9 mouse cellular contexts compared by ENCODE assay signal in the genomic region with DNA sequence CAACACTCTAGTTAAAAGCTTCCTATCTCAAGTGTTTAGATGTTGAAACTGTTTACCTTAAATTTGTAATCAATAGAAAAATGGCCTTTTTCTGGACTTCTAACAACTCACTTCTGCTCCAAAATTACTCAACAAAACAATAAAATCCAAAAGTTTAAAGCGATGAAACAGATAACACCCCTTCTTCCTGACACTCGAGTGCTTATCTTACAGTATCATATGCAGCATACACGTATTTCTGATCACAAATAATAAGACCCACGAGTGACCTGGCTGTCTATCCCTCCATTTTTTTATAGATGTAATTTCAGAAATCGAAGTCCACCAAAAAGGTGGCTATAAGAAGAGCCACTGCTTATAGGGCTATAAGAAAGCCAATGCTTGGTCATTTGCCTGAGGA. TPM values are rescaled to one million over a fixed set of nuclear protein-coding genes. Genes with fewer than 3 reads are reported as not detected.
A peak's percentile ranks its signal among the peaks of the same experiment; 100 is the strongest.
DNase-seq lines count a peak whose midpoint lies in the region; ATAC-seq and TF ChIP-seq lines count a peak whose summit lies in the region.
"Had no signal": no experiment of that assay in that cellular context is flagged by ENCODE, and none has a peak within 500 bp of the region (broad histone marks: within the 10 kb centered on the region; RNA-seq: fewer than 3 reads in every experiment).

No protein-coding gene starts in this region.

- peak overlapping the region; percentile 78 for H3K9ac ChIP-seq in forebrain, postnatal 0 days
- H3K9ac ChIP-seq in liver, postnatal 0 days (replicated peaks), result peak overlapping the region; percentile 94

- H3K79me3 ChIP-seq in C2C12 (ENCODE audit: low read depth), result peaks cover 36% of the 10 kb centered on the region

- H3K27me3 ChIP-seq in erythroblast, embryonic 14.5 days (ENCODE audit: control insufficient read depth), result no peaks in the 10 kb centered on the region
- no peaks in the 10 kb centered on the region for H3K27me3 ChIP-seq in C2C12 (ENCODE audit: control insufficient read depth, insufficient read depth, insufficient read length)
- H3K27me3 ChIP-seq in forebrain, postnatal 0 days (ENCODE audit: insufficient read depth, low read length), result no peaks in the 10 kb centered on the region
- no peaks in the 10 kb centered on the region for H3K27me3 ChIP-seq in liver, postnatal 0 days (ENCODE audit: insufficient read depth, low read length)

- no peak for TF ChIP-seq CTCF in C2C12 (IDR thresholded peaks at IDR 0.05; ENCODE audit: control insufficient read depth, insufficient read depth, insufficient read length)
- no peak for TF ChIP-seq CTCF in forebrain, postnatal 0 days (IDR thresholded peaks at IDR 0.05; ENCODE audit: low read depth)
- no peak for TF ChIP-seq CTCF in liver, postnatal 0 days (IDR thresholded peaks at IDR 0.05; ENCODE audit: low read depth)

- H3K9me3 ChIP-seq in erythroblast, embryonic 14.5 days (ENCODE audit: control insufficient read depth, low read length), result no peaks in the 10 kb centered on the region
- H3K9me3 ChIP-seq in forebrain, postnatal 0 days (ENCODE audit: low read length), result no peaks in the 10 kb centered on the region
- no peaks in the 10 kb centered on the region for H3K9me3 ChIP-seq in liver, postnatal 0 days (ENCODE audit: low read length)

- peaks cover 61% of the 10 kb centered on the region for H3K79me2 ChIP-seq in C2C12 (ENCODE audit: control insufficient read depth, insufficient read depth)

- no peak for TF ChIP-seq EP300 in liver, postnatal 0 days (IDR thresholded peaks at IDR 0.05; ENCODE audit: low read depth)

- H3K4me3 ChIP-seq in erythroblast, embryonic 14.5 days (replicated peaks), result peak overlapping the region; percentile 100
- H3K4me3 ChIP-seq in C2C12 (ENCODE audit: insufficient read depth, poor library complexity, severe bottlenecking), result peak overlapping the region; percentile 72
- H3K4me3 ChIP-seq in forebrain, postnatal 0 days (ENCODE audit: low read depth, low read length), result peak overlapping the region; percentile 69
- peak overlapping the region; percentile 90 for H3K4me3 ChIP-seq in liver, postnatal 0 days (ENCODE audit: low read depth, low read length)

- ATAC-seq in erythroblast, adult 5-6 weeks (replicated peaks; ENCODE audit: low FRiP score, poor library complexity, severe bottlenecking), result no peak
- no peak for ATAC-seq in forebrain, postnatal 0 days
- ATAC-seq in liver, postnatal 0 days, result no peak
- no peak for ATAC-seq in CD4-positive, CD25-positive, alpha-beta regulatory T cell, adult 4 months

- H3K4me1 ChIP-seq in erythroblast, embryonic 14.5 days (ENCODE audit: control insufficient read depth), result peaks cover 73% of the 10 kb centered on the region
- H3K4me1 ChIP-seq in forebrain, postnatal 0 days (ENCODE audit: insufficient read depth), result peaks cover 17% of the 10 kb centered on the region; the same call in 1 of the 2 replicates
- H3K4me1 ChIP-seq in liver, postnatal 0 days (ENCODE audit: insufficient read depth), result peaks cover 54% of the 10 kb centered on the region

- peaks cover 17% of the 10 kb centered on the region for H3K36me3 ChIP-seq in erythroblast, embryonic 14.5 days (ENCODE audit: control insufficient read depth)
- H3K36me3 ChIP-seq in C2C12 (ENCODE audit: control insufficient read depth, insufficient read depth), result no peaks in the 10 kb centered on the region
- H3K36me3 ChIP-seq in forebrain, postnatal 0 days (ENCODE audit: insufficient read depth), result no peaks in the 10 kb centered on the region
- no peaks in the 10 kb centered on the region for H3K36me3 ChIP-seq in liver, postnatal 0 days (replicated peaks; ENCODE audit: insufficient read depth, low read length)

- no peak overlapping the region for H3K27ac ChIP-seq in forebrain, postnatal 0 days (ENCODE audit: low read depth, low read length)
- H3K27ac ChIP-seq in liver, postnatal 0 days (ENCODE audit: low read depth), result no peak overlapping the region

- no peak for DNase-seq in forebrain, postnatal 0 days
- no peak for DNase-seq in liver, postnatal 0 days
- DNase-seq in adrenal gland, postnatal 36 days, result no peak
- DNase-seq in urinary bladder, postnatal 10 days (ENCODE audit: low spot score), result no peak
- DNase-seq: kidney, adult 11 months had no signal

- H3ac ChIP-seq in C2C12 (ENCODE audit: control insufficient read depth, insufficient read length, low read depth), result no peak overlapping the region

- WGBS in forebrain, postnatal 0 days, result 78% methylated on average over 5 of the region's 5 CpGs
- 30% methylated on average over 5 of the region's 5 CpGs for WGBS in liver, postnatal 0 days (ENCODE audit: insufficient replicate concordance)

- H3K4me2 ChIP-seq in forebrain, postnatal 0 days (ENCODE audit: low read depth), result peak overlapping the region; percentile 58
- H3K4me2 ChIP-seq in liver, postnatal 0 days (ENCODE audit: low read depth, low read length), result peak overlapping the region; percentile 83

TF ChIP-seq in C2C12, 6 proteins besides CTCF, POLR2A, EP300 and RAD21:
- TF ChIP-seq MYOD1 (IDR thresholded peaks at IDR 0.05; ENCODE audit: control insufficient read depth, insufficient read length, low read depth), result no peak
- TF ChIP-seq USF1 (IDR thresholded peaks at IDR 0.05; ENCODE audit: low read depth), result no peak
- no peak for TF ChIP-seq MYOG (IDR thresholded peaks at IDR 0.05; ENCODE audit: control insufficient read depth, extremely low read depth, insufficient read length)
- no peak for TF ChIP-seq CEBPB (IDR thresholded peaks at IDR 0.05; ENCODE audit: low read depth)
- no peak for TF ChIP-seq FOSL1 (IDR thresholded peaks at IDR 0.05; ENCODE audit: insufficient read depth, low read length, poor library complexity, severe bottlenecking)
- no peak for TF ChIP-seq MAX (IDR thresholded peaks at IDR 0.05)

RNA-seq across cellular contexts. Expression of gene Ero1l, which starts 1.6 kb away (rescaled TPM):
- polyA plus RNA-seq in erythroblast, embryonic 14.5 days (2012), result 0.14 and 0.17 TPM in 2 replicates
- total RNA-seq in erythroblast, adult 5-6 weeks (2015; ENCODE audit: low replicate concordance), result 45.8 and 46.5 TPM in 2 replicates
- total RNA-seq in erythroblast, adult 5-6 weeks (2017; ENCODE audit: low replicate concordance), result 19.5 and 34.2 TPM in 2 replicates
- polyA plus RNA-seq in C2C12 (2012; fragmentation: generic; extraction: Trizol), result 9.0 TPM
- 19.1 and 24.9 TPM in 2 replicates for total RNA-seq in forebrain, postnatal 0 days (2014; rRNA removed)
- 13.8 and 17.9 TPM in 2 replicates for polyA plus RNA-seq in forebrain, postnatal 0 days (2015; fragmentation: Nextera tagmentation; extraction: Ambion mirVana)
- polyA plus RNA-seq in liver, postnatal 0 days (2015; fragmentation: Nextera tagmentation; extraction: Ambion mirVana), result 30.3 and 37.6 TPM in 2 replicates
- 10 to 100 TPM; 29.6 to 43.5 TPM for total RNA-seq in adrenal gland, postnatal 36 days (2021)
- 10 to 100 TPM; 17.8 to 28.1 TPM for polyA plus RNA-seq in CD4-positive, CD25-positive, alpha-beta regulatory T cell, adult 4 months (2017; shearing (Covaris generic))

RNA-seq across cellular contexts. Expression of gene Psmc6, which starts 12.7 kb away (rescaled TPM):
- 1.0 and 1.4 TPM in 2 replicates for polyA plus RNA-seq in erythroblast, embryonic 14.5 days (2012)
- 41.6 and 83.2 TPM in 2 replicates for total RNA-seq in erythroblast, adult 5-6 weeks (2015; ENCODE audit: low replicate concordance)
- 68.6 and 92.2 TPM in 2 replicates for total RNA-seq in erythroblast, adult 5-6 weeks (2017; ENCODE audit: low replicate concordance)
- polyA plus RNA-seq in C2C12 (2012; fragmentation: generic; extraction: Trizol), result 47.5 TPM
- total RNA-seq in forebrain, postnatal 0 days (2014; rRNA removed), result 156 and 159 TPM in 2 replicates
- 140 and 156 TPM in 2 replicates for polyA plus RNA-seq in forebrain, postnatal 0 days (2015; fragmentation: Nextera tagmentation; extraction: Ambion mirVana)
- polyA plus RNA-seq in liver, postnatal 0 days (2015; fragmentation: Nextera tagmentation; extraction: Ambion mirVana), result 58.8 and 65.1 TPM in 2 replicates
- 100 to 1,000 TPM; 124 to 134 TPM for total RNA-seq in adrenal gland, postnatal 36 days (2021)
- 100 to 1,000 TPM; 131 to 179 TPM for polyA plus RNA-seq in CD4-positive, CD25-positive, alpha-beta regulatory T cell, adult 4 months (2017; shearing (Covaris generic))

RNA-seq across cellular contexts. Expression of gene Styx, which starts 34.0 kb away (rescaled TPM):
- 1.4 and 1.5 TPM in 2 replicates for polyA plus RNA-seq in erythroblast, embryonic 14.5 days (2012)
- 5.8 and 16.9 TPM in 2 replicates for total RNA-seq in erythroblast, adult 5-6 weeks (2015; ENCODE audit: low replicate concordance)
- total RNA-seq in erythroblast, adult 5-6 weeks (2017; ENCODE audit: low replicate concordance), result 5.0 and 6.6 TPM in 2 replicates
- polyA plus RNA-seq in C2C12 (2012; fragmentation: generic; extraction: Trizol), result 6.7 TPM
- total RNA-seq in forebrain, postnatal 0 days (2014; rRNA removed), result 35.9 and 36.2 TPM in 2 replicates
- polyA plus RNA-seq in forebrain, postnatal 0 days (2015; fragmentation: Nextera tagmentation; extraction: Ambion mirVana), result 59.2 and 72.2 TPM in 2 replicates
- polyA plus RNA-seq in liver, postnatal 0 days (2015; fragmentation: Nextera tagmentation; extraction: Ambion mirVana), result 18.1 and 21.8 TPM in 2 replicates
- 10 to 100 TPM; 25.2 to 29.8 TPM for total RNA-seq in adrenal gland, postnatal 36 days (2021)
- 10 to 100 TPM; 18.3 to 23.8 TPM for polyA plus RNA-seq in CD4-positive, CD25-positive, alpha-beta regulatory T cell, adult 4 months (2017; shearing (Covaris generic))

Comparison
In these comparisons a context has a peak if more than half of its experiments do, and no peak if none do; other contexts are left out.
1. RNA of gene Psmc6, which starts 12.7 kb away (polyA plus RNA-seq): 131 to 179 TPM in CD4-positive, CD25-positive, alpha-beta regulatory T cell, adult 4 months, 140 to 156 TPM in forebrain, postnatal 0 days, 58.8 to 65.1 TPM in liver, postnatal 0 days and 47.5 TPM in C2C12 (single experiment); 1.0 to 1.4 TPM in erythroblast, embryonic 14.5 days; every median in the first group is over 10 times any median in the second.
2. Peak in every context shown above with its lines, with median percentiles within 50 percentile points of each other: H3K4me3 ChIP-seq.